8 mouse cellular contexts compared by ENCODE assay signal in genomic region chr16:78375821-78376691, GRCm38 (mm10). TPM values are rescaled to one million over a fixed set of nuclear protein-coding genes. Genes with fewer than 3 reads are reported as not detected.
DNase-seq lines count a peak whose midpoint lies in the region; ATAC-seq and TF ChIP-seq lines count a peak whose summit lies in the region.

No protein-coding gene starts in this region.

- H3K9ac ChIP-seq in hindbrain, embryonic 16.5 days (ENCODE audit: low read depth, low read length): peak overlapping the region; percentile 84

- H3K4me1 ChIP-seq in hindbrain, embryonic 16.5 days (ENCODE audit: control insufficient read depth, insufficient read depth, low read depth, low read length): no peaks in the 10 kb centered on the region; the same call in 1 of the 2 replicates

- DNase-seq in Muller cell, postnatal 12 days (ENCODE audit: inconsistent ontology term): peak; percentile 53
- peak; percentile 5 for DNase-seq in cerebellum, adult 9-11 months
- DNase-seq in gastrocnemius, adult 2 months: peak; percentile 61
- peak; percentile 27 to 39 for DNase-seq in left cerebral cortex, postnatal 36 days (ENCODE audit: low spot score in 2 of 2)
- DNase-seq in right cerebral cortex, postnatal 14 days: peak; percentile 36
- peak; percentile 52 for DNase-seq in urinary bladder, postnatal 25 days (ENCODE audit: low spot score)

- no peaks in the 10 kb centered on the region for H3K27me3 ChIP-seq in hindbrain, embryonic 16.5 days (replicated peaks; ENCODE audit: control insufficient read depth, insufficient read depth, low read length)

- peak overlapping the region; percentile 73 for H3K4me2 ChIP-seq in hindbrain, embryonic 16.5 days (ENCODE audit: low read length)

- H3K9me3 ChIP-seq in hindbrain, embryonic 16.5 days (ENCODE audit: control insufficient read depth, low read length): no peaks in the 10 kb centered on the region

- TF ChIP-seq CTCF in gastrocnemius, adult 2 months (IDR thresholded peaks at IDR 0.05): no peak

- H3K36me3 ChIP-seq in hindbrain, embryonic 16.5 days (ENCODE audit: control insufficient read depth, insufficient read depth, low read length): no peaks in the 10 kb centered on the region

- peak overlapping the region; percentile 86 for H3K27ac ChIP-seq in gastrocnemius, adult 2 months
- H3K27ac ChIP-seq in hindbrain, embryonic 16.5 days (ENCODE audit: low read depth, low read length): peak overlapping the region; percentile 54; the same call in 1 of the 2 replicates

- peak; percentile 73 for ATAC-seq in hindbrain, embryonic 16.5 days
- peak; percentile 52 for ATAC-seq in megakaryocyte-erythroid progenitor cell, adult 5-6 weeks (replicated peaks; ENCODE audit: low FRiP score, low TSS enrichment, poor library complexity, severe bottlenecking)

- peak overlapping the region; percentile 97 for H3K4me3 ChIP-seq in gastrocnemius, adult 2 months
- peak overlapping the region; percentile 67 for H3K4me3 ChIP-seq in hindbrain, embryonic 16.5 days (ENCODE audit: low read length)

- WGBS in hindbrain, embryonic 16.5 days: under 1% methylated on average over 74 of the region's 100 CpGs

- intact Hi-C loops in gastrocnemius, adult 2 months (cut with DNase I): loop anchor here (5.0 kb wide), 1 partner anchor 201 kb away; the partner anchor contains the start of gene D16Ertd472e
- intact Hi-C loops in left cerebral cortex, postnatal 36 days (cut with DNase I): loop anchor here (5.0 kb wide), 2 partner anchors 51 to 201 kb away; partner anchors contain the start of gene D16Ertd472e

RNA-seq across cellular contexts. Expression of gene Btg3, which starts 0.9 kb away (rescaled TPM):
- 1 to 10 TPM; 1.8 to 4.5 TPM for total RNA-seq in gastrocnemius, adult 2 months (2021)
- polyA plus RNA-seq in hindbrain, embryonic 16.5 days (2015; fragmentation: Nextera tagmentation; extraction: Ambion mirVana): 10.5 and 16.0 TPM in 2 replicates
- 10 to 100 TPM; 12.1 to 13.9 TPM for total RNA-seq in left cerebral cortex, postnatal 36 days (2021)
- 27.2 and 43.5 TPM in 2 replicates for total RNA-seq in megakaryocyte-erythroid progenitor cell, adult 5-6 weeks (2014; fragmentation: Nextera tagmentation)
- total RNA-seq in megakaryocyte-erythroid progenitor cell, adult 5-6 weeks (2017): 24.2 and 24.6 TPM in 2 replicates

Comparison
In these comparisons a context has a peak if more than half of its experiments do, and no peak if none do; other contexts are left out.
1. Peak in every context shown above with its lines: DNase-seq, ATAC-seq, H3K4me3 ChIP-seq and H3K27ac ChIP-seq.
2. DNase-seq: peak in every context shown above with its lines; median percentile 61 in gastrocnemius, adult 2 months; 53 in Muller cell, postnatal 12 days; 52 in urinary bladder, postnatal 25 days; 36 in right cerebral cortex, postnatal 14 days; 33 in left cerebral cortex, postnatal 36 days; 5 in cerebellum, adult 9-11 months.